Comparison of ENCODE assay signal across 36 mouse cellular contexts in genomic region chr9:40622793-40623192, GRCm38 (mm10). TPM values are rescaled to one million over a fixed set of nuclear protein-coding genes. Genes with fewer than 3 reads are reported as not detected.
"Had no signal": no experiment of that assay in that cellular context is flagged by ENCODE, and none has a peak within 500 bp of the region (broad histone marks: within the 10 kb centered on the region; RNA-seq: fewer than 3 reads in every experiment).

No protein-coding gene starts in this region.

- H3K36me3 ChIP-seq: heart, embryonic 13.5 days; heart, embryonic 15.5 days; hindbrain, embryonic 13.5 days; hindbrain, embryonic 15.5 days; intestine, embryonic 15.5 days; limb, embryonic 10.5 days; limb, embryonic 12.5 days; liver, embryonic 12.5 days had no signal

- H3K4me1 ChIP-seq: intestine, embryonic 15.5 days; liver, embryonic 12.5 days had no signal

- H3K4me2 ChIP-seq: heart, embryonic 11.5 days; heart, embryonic 13.5 days; heart, embryonic 15.5 days; hindbrain, embryonic 13.5 days; hindbrain, embryonic 15.5 days; intestine, embryonic 15.5 days; limb, embryonic 12.5 days; liver, embryonic 12.5 days had no signal

- ATAC-seq: inflammation-experienced regulatory T-cells, adult 6 months; intestine, embryonic 15.5 days; intestine, postnatal 0 days; liver, embryonic 12.5 days had no signal

- H3K9me3 ChIP-seq: heart, embryonic 13.5 days; heart, embryonic 15.5 days; hindbrain, embryonic 13.5 days; hindbrain, embryonic 15.5 days; intestine, embryonic 15.5 days; limb, embryonic 10.5 days; limb, embryonic 12.5 days; liver, embryonic 12.5 days had no signal

- DNase-seq: gastrocnemius, postnatal 10 days; gastrocnemius, postnatal 25 days; heart, adult 11 months; heart, adult 2 months; heart, postnatal 14 days; heart, postnatal 36 days; kidney, adult 18-20 months; kidney, adult 8-10 months; kidney, postnatal 10 days; kidney, postnatal 25 days; kidney, postnatal 4 days had no signal

- H3K27me3 ChIP-seq: hindbrain, embryonic 13.5 days; hindbrain, embryonic 15.5 days; intestine, embryonic 15.5 days had no signal

- H3K9ac ChIP-seq: heart, embryonic 13.5 days; heart, embryonic 15.5 days; hindbrain, embryonic 13.5 days; hindbrain, embryonic 15.5 days; intestine, embryonic 15.5 days; limb, embryonic 12.5 days; liver, embryonic 12.5 days had no signal

- H3K4me3 ChIP-seq: heart, adult 2 months; heart, embryonic 13.5 days; heart, embryonic 15.5 days; hindbrain, embryonic 13.5 days; hindbrain, embryonic 15.5 days; intestine, embryonic 15.5 days; layer of hippocampus, adult 2 months; left cerebral cortex, adult 2 months; limb, embryonic 10.5 days; limb, embryonic 12.5 days; liver, embryonic 12.5 days had no signal

- H3K27ac ChIP-seq: heart, adult 2 months; heart, embryonic 13.5 days; heart, embryonic 15.5 days; hindbrain, embryonic 13.5 days; intestine, embryonic 15.5 days; layer of hippocampus, adult 2 months; left cerebral cortex, adult 2 months; limb, embryonic 10.5 days; limb, embryonic 12.5 days; liver, embryonic 12.5 days had no signal

RNA-seq across cellular contexts. Expression of gene Gm21915, which starts 47.6 kb away (rescaled TPM):
- total RNA-seq: gastrocnemius, adult 18-20 months; gastrocnemius, postnatal 10 days; gastrocnemius, postnatal 25 days; gastrocnemius, postnatal 4 days; heart, adult 2 months; heart, postnatal 14 days; heart, postnatal 36 days; hematopoietic stem cell, adult 5-6 weeks; layer of hippocampus, adult 2 months; layer of hippocampus, postnatal 10 days; layer of hippocampus, postnatal 25 days; left cerebral cortex, adult 2 months; left cerebral cortex, postnatal 25 days; liver, adult 2 months had no signal
- polyA plus RNA-seq: heart, adult 2 months; heart, embryonic 11.5 days; heart, embryonic 13.5 days; heart, embryonic 15.5 days; heart, postnatal 0 days; hindbrain, embryonic 11.5 days; hindbrain, embryonic 13.5 days; hindbrain, embryonic 15.5 days; inflammation-experienced regulatory T-cells, adult 6 months; intestine, embryonic 15.5 days; intestine, postnatal 0 days; kidney, embryonic 14.5 days; kidney, embryonic 16.5 days; limb, embryonic 10.5 days; limb, embryonic 12.5 days; limb, embryonic 14.5 days; liver, adult 2 months; liver, embryonic 12.5 days had no signal
